Mouse (Mus musculus) ZHBTc4 (cell line): Measurements from ENCODE around the gene Slc17a9.

ENCODE experiments used
- DNase-seq: peaks from one replicate; pipeline ENCODE4 v3.0.0-alpha.2; 2011; ENCODE audit warnings: low read depth, low spot score

The Slc17a9 gene

GRCm38 (mm10) chr2:180724585-180725413 lies at the start of gene Slc17a9:
Gene Slc17a9, plus strand, starts transcription at chr2:180725263.
- DNase-seq: peak; percentile 84

- DNase-seq: no peak
Measured at GRCm38 (mm10) chr2:180676706-180677105, 48.4 kb upstream of the Slc17a9 start.

GRCm38 (mm10) chr2:180678609-180679140 lies 46.4 kb upstream of the Slc17a9 start:
- peak; percentile 93 for DNase-seq

- peak; percentile 53 for DNase-seq
Measured at GRCm38 (mm10) chr2:180681225-180681624, 43.8 kb upstream of the Slc17a9 start.

GRCm38 (mm10) chr2:180683524-180683923 lies 41.5 kb upstream of the Slc17a9 start:
- DNase-seq: no peak

GRCm38 (mm10) chr2:180684031-180684430 lies 41.0 kb upstream of the Slc17a9 start:
- DNase-seq: no peak

- DNase-seq: no peak
Measured at GRCm38 (mm10) chr2:180689841-180690240, 35.2 kb upstream of the Slc17a9 start.

GRCm38 (mm10) chr2:180692630-180693029 lies 32.4 kb upstream of the Slc17a9 start:
- DNase-seq: peak; percentile 57

- DNase-seq: no peak
Measured at GRCm38 (mm10) chr2:180695176-180695575, 29.9 kb upstream of the Slc17a9 start.

GRCm38 (mm10) chr2:180700457-180700856 lies 24.6 kb upstream of the Slc17a9 start:
- DNase-seq: no peak

GRCm38 (mm10) chr2:180701053-180701766 lies 23.9 kb upstream of the Slc17a9 start:
- peak; percentile 47 for DNase-seq

GRCm38 (mm10) chr2:180701767-180702621 lies 23.1 kb upstream of the Slc17a9 start:
- peak; percentile 91 for DNase-seq

GRCm38 (mm10) chr2:180702701-180703149 lies 22.3 kb upstream of the Slc17a9 start:
- DNase-seq: peak; percentile 42

GRCm38 (mm10) chr2:180703175-180703574 lies 21.9 kb upstream of the Slc17a9 start:
- DNase-seq: no peak

- DNase-seq: no peak
Measured at GRCm38 (mm10) chr2:180703645-180704359, 21.3 kb upstream of the Slc17a9 start.

GRCm38 (mm10) chr2:180704591-180704990 lies 20.5 kb upstream of the Slc17a9 start:
- peak; percentile 38 for DNase-seq

- no peak for DNase-seq
Measured at GRCm38 (mm10) chr2:180705066-180705465, 20.0 kb upstream of the Slc17a9 start.

GRCm38 (mm10) chr2:180705975-180706374 lies 19.1 kb upstream of the Slc17a9 start:
- DNase-seq: peak; percentile 81

GRCm38 (mm10) chr2:180709023-180709922 lies 15.8 kb upstream of the Slc17a9 start:
- peak; percentile 96 for DNase-seq

- DNase-seq: peak; percentile 99
Measured at GRCm38 (mm10) chr2:180709923-180710272, 15.2 kb upstream of the Slc17a9 start, which contains the start of the genes Dido1 and Gid8. Gene Dido1, minus strand, starts transcription at chr2:180709999. Gene Gid8, plus strand, starts transcription at chr2:180710117.
